Mouse (Mus musculus): Measurements from ENCODE around the gene Adamts17.

DNA sequence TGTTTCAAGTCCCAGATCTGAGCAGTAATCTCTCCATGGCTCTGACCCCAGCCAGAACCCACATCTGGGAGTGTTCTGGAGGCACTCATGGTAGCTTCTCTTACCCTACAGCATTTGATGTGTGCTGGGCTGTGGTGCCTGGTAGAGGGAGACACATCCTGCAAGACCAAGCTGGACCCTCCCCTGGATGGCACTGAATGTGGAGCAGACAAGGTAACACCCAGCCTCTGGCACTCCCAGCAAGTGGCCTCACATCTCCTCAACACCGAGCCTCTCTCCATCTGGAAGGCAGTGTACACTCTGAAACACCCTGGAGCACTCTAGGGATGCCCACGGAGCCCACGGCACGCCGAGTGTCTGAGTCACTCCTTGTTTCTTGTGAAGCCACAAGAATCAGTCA lies 188.2 kb downstream of the Adamts17 start:
- TF ChIP-seq CTCF (IDR thresholded peaks at IDR 0.05; ENCODE audit: extremely low read depth, insufficient read depth, low read length) = no peak
- no peak for TF ChIP-seq POLR2A (IDR thresholded peaks at IDR 0.05; ENCODE audit: extremely low read depth, insufficient read depth, low read length)
